8 mouse cellular contexts compared by ENCODE assay signal in genomic region chr11:115615108-115615825, GRCm38 (mm10). TPM values are rescaled to one million over a fixed set of nuclear protein-coding genes. Genes with fewer than 3 reads are reported as not detected.
A peak's percentile ranks its signal among the peaks of the same experiment; 100 is the strongest.
DNase-seq lines count a peak whose midpoint lies in the region; ATAC-seq and TF ChIP-seq lines count a peak whose summit lies in the region.

No protein-coding gene starts in this region.

- peaks cover 53% of the 10 kb centered on the region for H3K36me3 ChIP-seq in heart, embryonic 10.5 days
- peaks cover 3% of the 10 kb centered on the region for H3K36me3 ChIP-seq in testis, adult 2 months (ENCODE audit: control insufficient read depth, insufficient read depth, low read length)

- peaks cover 38% of the 10 kb centered on the region for H3K4me1 ChIP-seq in heart, embryonic 10.5 days
- peaks cover 8% of the 10 kb centered on the region for H3K4me1 ChIP-seq in testis, adult 2 months (ENCODE audit: control insufficient read depth, insufficient read depth, low read length)

- H3K27me3 ChIP-seq in heart, embryonic 10.5 days (ENCODE audit: insufficient read depth, poor library complexity, severe bottlenecking) = no peaks in the 10 kb centered on the region
- H3K27me3 ChIP-seq in testis, adult 2 months (ENCODE audit: control insufficient read depth, insufficient read depth, low read length) = no peaks in the 10 kb centered on the region

- 80% methylated on average over 15 of the region's 15 CpGs for WGBS in heart, embryonic 10.5 days

- no peak overlapping the region for H3K4me3 ChIP-seq in heart, embryonic 10.5 days
- no peak overlapping the region for H3K4me3 ChIP-seq in testis, adult 2 months (ENCODE audit: control insufficient read depth, low read depth, low read length)

- H3K27ac ChIP-seq in heart, embryonic 10.5 days = peak overlapping the region; percentile 37; the same call in 1 of the 2 replicates
- peak overlapping the region; percentile 64 for H3K27ac ChIP-seq in testis, adult 2 months (ENCODE audit: control insufficient read depth, insufficient read depth, low read depth, low read length)

- intact Hi-C loops in heart, postnatal 36 days (cut with DNase I) = no loop called here

- ATAC-seq in erythroblast, adult 5-6 weeks (replicated peaks; ENCODE audit: low FRiP score, poor library complexity, severe bottlenecking) = no peak

- no peak for DNase-seq in heart, embryonic 10.5 days (ENCODE audit: low spot score)
- DNase-seq in heart, postnatal 36 days = no peak
- no peak for DNase-seq in testis, postnatal 14 days (ENCODE audit: low spot score)
- DNase-seq in kidney, adult 18-20 months = peak; percentile 43
- DNase-seq in urinary bladder, adult 18-20 months (ENCODE audit: low spot score in 2 of 2) = no peak
- no peak for DNase-seq in yolk sac, embryonic 10.5 days (ENCODE audit: low spot score)

- H3K9me3 ChIP-seq in heart, embryonic 10.5 days = no peaks in the 10 kb centered on the region

- no peak for TF ChIP-seq CTCF in testis, adult 2 months (IDR thresholded peaks at IDR 0.05; ENCODE audit: control insufficient read depth, insufficient read depth, insufficient replicate concordance, low read depth, low read length)

- TF ChIP-seq POLR2A in testis, adult 2 months (IDR thresholded peaks at IDR 0.05; ENCODE audit: control insufficient read depth, low read depth, low read length) = no peak

RNA-seq across cellular contexts. Expression of gene Mif4gd, which starts 2.5 kb away (rescaled TPM):
- 19.6 and 22.7 TPM in 2 replicates for polyA plus RNA-seq in heart, embryonic 10.5 days (2016; fragmentation: Nextera tagmentation; extraction: Ambion mirVana)
- total RNA-seq in heart, postnatal 36 days (2021) = 10 to 100 TPM; 47.3 to 53.8 TPM
- 383 and 445 TPM in 2 replicates for polyA plus RNA-seq in testis, adult 2 months (2012; rRNA removed)
- 13.0 and 26.1 TPM in 2 replicates for total RNA-seq in erythroblast, adult 5-6 weeks (2015; ENCODE audit: low replicate concordance)
- 10.3 and 11.9 TPM in 2 replicates for total RNA-seq in erythroblast, adult 5-6 weeks (2017; ENCODE audit: low replicate concordance)

RNA-seq across cellular contexts. Expression of gene Gga3, which starts 11.4 kb away (rescaled TPM):
- polyA plus RNA-seq in heart, embryonic 10.5 days (2016; fragmentation: Nextera tagmentation; extraction: Ambion mirVana) = 25.4 and 25.7 TPM in 2 replicates
- 10 to 100 TPM; 18.0 to 21.3 TPM for total RNA-seq in heart, postnatal 36 days (2021)
- 19.8 and 21.1 TPM in 2 replicates for polyA plus RNA-seq in testis, adult 2 months (2012; rRNA removed)
- total RNA-seq in erythroblast, adult 5-6 weeks (2015; ENCODE audit: low replicate concordance) = 7.9 and 12.3 TPM in 2 replicates
- total RNA-seq in erythroblast, adult 5-6 weeks (2017; ENCODE audit: low replicate concordance) = 12.8 and 18.4 TPM in 2 replicates

RNA-seq across cellular contexts. Expression of gene Mrps7, which starts 11.5 kb away (rescaled TPM):
- 105 and 108 TPM in 2 replicates for polyA plus RNA-seq in heart, embryonic 10.5 days (2016; fragmentation: Nextera tagmentation; extraction: Ambion mirVana)
- 10 to 100 TPM; 80.1 to 85.7 TPM for total RNA-seq in heart, postnatal 36 days (2021)
- 9.3 and 10.9 TPM in 2 replicates for polyA plus RNA-seq in testis, adult 2 months (2012; rRNA removed)
- total RNA-seq in erythroblast, adult 5-6 weeks (2015; ENCODE audit: low replicate concordance) = 4.8 and 14.2 TPM in 2 replicates
- 6.4 and 13.0 TPM in 2 replicates for total RNA-seq in erythroblast, adult 5-6 weeks (2017; ENCODE audit: low replicate concordance)

RNA-seq across cellular contexts. Expression of gene Slc25a19, which starts 12.8 kb away (rescaled TPM):
- 33.5 and 45.5 TPM in 2 replicates for polyA plus RNA-seq in heart, embryonic 10.5 days (2016; fragmentation: Nextera tagmentation; extraction: Ambion mirVana)
- 10 to 100 TPM; 35.5 to 38.8 TPM for total RNA-seq in heart, postnatal 36 days (2021)
- 33.7 and 35.8 TPM in 2 replicates for polyA plus RNA-seq in testis, adult 2 months (2012; rRNA removed)
- 1.7 and 5.0 TPM in 2 replicates for total RNA-seq in erythroblast, adult 5-6 weeks (2015; ENCODE audit: low replicate concordance)
- 7.4 and 22.4 TPM in 2 replicates for total RNA-seq in erythroblast, adult 5-6 weeks (2017; ENCODE audit: low replicate concordance)

RNA-seq across cellular contexts. Expression of gene Nup85, which starts 51.0 kb away (rescaled TPM):
- 179 and 208 TPM in 2 replicates for polyA plus RNA-seq in heart, embryonic 10.5 days (2016; fragmentation: Nextera tagmentation; extraction: Ambion mirVana)
- 10 to 100 TPM; 23.5 to 23.8 TPM for total RNA-seq in heart, postnatal 36 days (2021)
- 36.3 and 42.6 TPM in 2 replicates for polyA plus RNA-seq in testis, adult 2 months (2012; rRNA removed)
- total RNA-seq in erythroblast, adult 5-6 weeks (2015; ENCODE audit: low replicate concordance) = 39.3 and 72.1 TPM in 2 replicates
- total RNA-seq in erythroblast, adult 5-6 weeks (2017; ENCODE audit: low replicate concordance) = 52.1 and 69.3 TPM in 2 replicates

Comparison
In these comparisons a context has a peak if more than half of its experiments do, and no peak if none do; other contexts are left out.
1. RNA of gene Mrps7, which starts 11.5 kb away (total RNA-seq): 80.1 to 85.7 TPM in heart, postnatal 36 days; 4.8 to 14.2 TPM in erythroblast, adult 5-6 weeks; every median in the first group is over 4 times any median in the second.